Mouse (Mus musculus) liver, postnatal 0 days (tissue): ENCODE results near the gene Ankrd31. TPM values are rescaled to one million over a fixed set of nuclear protein-coding genes. Genes with fewer than 3 reads are reported as not detected.
"Not testable (repeated sequence)": the region's sequence is repeated elsewhere in the genome, so short reads cannot be mapped to it uniquely, and the experiment has no call there.

Experiments
- ATAC-seq: fragments of 200-750 bp; cut with Nextera tagmentation; 2 replicates; pipeline ENCODE4 v1.8.0; 2017; ENCODE audit warnings: mild to moderate bottlenecking, moderate library complexity
- DNase-seq: peaks from one replicate; pipeline ENCODE4 v3.0.0-alpha.2; 2016
- H3K27ac ChIP-seq: fragments of 300-500 bp; sonication (generic); 2 replicates; pipeline ENCODE4 v1.5.1; 2014; ENCODE audit warnings: antibody characterized with exemption, moderate library complexity, mild to moderate bottlenecking, low read depth
- H3K27me3 ChIP-seq: fragments of 300-500 bp; sonication (generic); 2 replicates; pipeline ENCODE4 v1.6.1; 2014; ENCODE audit warnings: low read length, control low read depth, mixed read lengths; ENCODE audit not compliant: insufficient read depth
- H3K36me3 ChIP-seq: fragments of 300-500 bp; sonication (generic); replicated peaks from 2 replicates; pipeline ENCODE4 v1.6.1; 2014; ENCODE audit warnings: mild to moderate bottlenecking, control low read depth, low read length, moderate library complexity, mixed read lengths; ENCODE audit not compliant: insufficient read depth
- H3K4me1 ChIP-seq: fragments of 300-500 bp; sonication (generic); 2 replicates; pipeline ENCODE4 v1.6.1; 2014; ENCODE audit warnings: antibody characterized with exemption, mild to moderate bottlenecking, control low read depth; ENCODE audit not compliant: insufficient read depth
- H3K4me2 ChIP-seq: fragments of 300-500 bp; sonication (generic); 2 replicates; pipeline ENCODE4 v1.6.1; 2014; ENCODE audit warnings: low read depth, mild to moderate bottlenecking, low read length, moderate library complexity, mixed read lengths
- H3K4me3 ChIP-seq: fragments of 300-500 bp; sonication (generic); 2 replicates; pipeline ENCODE4 v1.5.1; 2014; ENCODE audit warnings: low read depth, low read length
- H3K9ac ChIP-seq: fragments of 300-500 bp; sonication (generic); replicated peaks from 2 replicates; pipeline ENCODE4 v1.6.1; 2014; ENCODE audit warnings: mild to moderate bottlenecking, moderate library complexity
- H3K9me3 ChIP-seq: fragments of 300-500 bp; sonication (generic); 2 replicates; pipeline ENCODE4 v1.6.1; 2016; ENCODE audit warnings: mild to moderate bottlenecking, control low read depth, low read length, mixed read lengths
- CTCF ChIP-seq: sonication (generic); IDR thresholded peaks from 2 replicates; pipeline ENCODE4 v1.5.1; 2016; ENCODE audit warnings: antibody characterized with exemption, low read depth
- EP300 ChIP-seq: IDR thresholded peaks from 2 replicates; pipeline ENCODE4 v1.6.1; 2016; ENCODE audit warnings: antibody characterized with exemption, low read depth, mild to moderate bottlenecking
- WGBS: fragments of 180-500 bp; shearing (Covaris S2); extraction: QIAGEN DNeasy Blood & Tissue Kit; methylation state at CpG from one replicate; pipeline ENCODE4 v1.1.7; 2014; ENCODE audit not compliant: insufficient replicate concordance; 5-methylcytosine and 5-hydroxymethylcytosine counted together
- polyA plus RNA-seq: library from polyadenylated mRNA; unstranded; fragments of >200 nt; fragmentation: Nextera tagmentation; extraction: Ambion mirVana; gene quantifications from 2 replicates; pipeline ENCODE4 v1.2.1, GENCODE M21; 2015

Gene Ankrd31
- polyA plus RNA-seq, 1 experiment from 2014 or later = 0.02 TPM

GRCm38 (mm10) chr13:96749859-96750258 is 1.8 kb downstream of the Ankrd31 start:
- ATAC-seq (no peak), DNase-seq (no peak)
- Histone ChIP-seq H3K36me3 (no peaks in the 10 kb centered on the region), H3K4me3 (no peak overlapping the region), H3K4me2 (no peak overlapping the region), H3K9me3 (no peaks in the 10 kb centered on the region), H3K27ac (no peak overlapping the region), H3K4me1 (no peaks in the 10 kb centered on the region), H3K27me3 (no peaks in the 10 kb centered on the region), H3K9ac (no peak overlapping the region)
- TF ChIP-seq CTCF = no peak
- TF ChIP-seq EP300 = no peak
- 69% methylated on average over 6 of the region's 6 CpGs for WGBS

GRCm38 (mm10) chr13:96760848-96761247 is 12.8 kb downstream of the Ankrd31 start:
- H3K36me3 ChIP-seq = no peaks in the 10 kb centered on the region
- no peak overlapping the region for H3K4me2 ChIP-seq
- 37% methylated on average over 2 of the region's 2 CpGs for WGBS
- peak; percentile 50 for ATAC-seq
- H3K27ac ChIP-seq = no peak overlapping the region
- no peaks in the 10 kb centered on the region for H3K9me3 ChIP-seq
- no peak overlapping the region for H3K9ac ChIP-seq
- DNase-seq = no peak
- no peak overlapping the region for H3K4me3 ChIP-seq
- TF ChIP-seq EP300 (peak; percentile 81), CTCF (no peak)
- H3K27me3 ChIP-seq = no peaks in the 10 kb centered on the region
- peaks cover 3% of the 10 kb centered on the region; the same call in 1 of the 2 replicates for H3K4me1 ChIP-seq

- H3K27me3 ChIP-seq, H3K9ac ChIP-seq, H3K4me1 ChIP-seq, H3K36me3 ChIP-seq, H3K9me3 ChIP-seq, H3K4me3 ChIP-seq, DNase-seq, H3K4me2 ChIP-seq, ATAC-seq, H3K27ac ChIP-seq: not testable (repeated sequence)
- WGBS = 78% methylated on average over 5 of the region's 5 CpGs
Observed at GRCm38 (mm10) chr13:96786071-96786470, 38.0 kb downstream of the Ankrd31 start.

GRCm38 (mm10) chr13:96793451-96793850 is 45.4 kb downstream of the Ankrd31 start:
- Histone ChIP-seq H3K4me3 (no peak overlapping the region), H3K36me3 (no peaks in the 10 kb centered on the region), H3K9ac (no peak overlapping the region), H3K9me3 (no peaks in the 10 kb centered on the region), H3K27ac (no peak overlapping the region), H3K4me2 (no peak overlapping the region), H3K4me1 (peaks cover 8% of the 10 kb centered on the region), H3K27me3 (no peaks in the 10 kb centered on the region)
- no peak for DNase-seq
- 74% methylated on average over 2 of the region's 2 CpGs for WGBS
- TF ChIP-seq CTCF (no peak), EP300 (no peak)
- ATAC-seq = no peak

- H3K36me3 ChIP-seq = no peaks in the 10 kb centered on the region
- no peak for DNase-seq
- WGBS = 68% methylated on average over 3 of the region's 3 CpGs
- TF ChIP-seq CTCF = no peak
- TF ChIP-seq EP300 = peak; percentile 65
- H3K9me3 ChIP-seq = no peaks in the 10 kb centered on the region
- ATAC-seq = no peak
- no peak overlapping the region for H3K9ac ChIP-seq
- no peak overlapping the region for H3K4me2 ChIP-seq
- no peaks in the 10 kb centered on the region for H3K27me3 ChIP-seq
- H3K27ac ChIP-seq = no peak overlapping the region
- H3K4me1 ChIP-seq = peaks cover 8% of the 10 kb centered on the region
- H3K4me3 ChIP-seq = no peak overlapping the region
Observed at GRCm38 (mm10) chr13:96795301-96795700, 47.2 kb downstream of the Ankrd31 start.

GRCm38 (mm10) chr13:96797500-96797899 is 49.4 kb downstream of the Ankrd31 start:
- ATAC-seq = no peak
- no peak overlapping the region for H3K9ac ChIP-seq
- H3K4me2 ChIP-seq = no peak overlapping the region
- no peaks in the 10 kb centered on the region for H3K36me3 ChIP-seq
- no peaks in the 10 kb centered on the region for H3K9me3 ChIP-seq
- no peak overlapping the region for H3K27ac ChIP-seq
- TF ChIP-seq CTCF = no peak
- TF ChIP-seq EP300 = peak; percentile 64
- DNase-seq = peak; percentile 42
- H3K27me3 ChIP-seq = no peaks in the 10 kb centered on the region
- 27% methylated on average over 2 of the region's 2 CpGs for WGBS
- H3K4me3 ChIP-seq = no peak overlapping the region
- peaks cover 8% of the 10 kb centered on the region for H3K4me1 ChIP-seq

GRCm38 (mm10) chr13:96849752-96850151 is 101.7 kb downstream of the Ankrd31 start:
- H3K4me3 ChIP-seq = no peak overlapping the region
- no peaks in the 10 kb centered on the region for H3K9me3 ChIP-seq
- ATAC-seq = no peak
- H3K4me1 ChIP-seq = no peaks in the 10 kb centered on the region
- TF ChIP-seq EP300 (no peak), CTCF (no peak)
- WGBS = 54% methylated on average over 1 of the region's 1 CpGs
- no peak for DNase-seq
- H3K9ac ChIP-seq = no peak overlapping the region
- no peak overlapping the region for H3K4me2 ChIP-seq
- H3K36me3 ChIP-seq = no peaks in the 10 kb centered on the region
- no peaks in the 10 kb centered on the region for H3K27me3 ChIP-seq
- no peak overlapping the region for H3K27ac ChIP-seq
